Mouse (Mus musculus) myocyte (in vitro differentiated cells): ENCODE results near the gene Acly.

Source experiments
- CEBPB ChIP-seq: IDR thresholded peaks from 2 replicates; pipeline ENCODE4 v1.6.1; 2011; ENCODE audit warnings: mild to moderate bottlenecking, moderate library complexity; ENCODE audit not compliant: poor library complexity, insufficient read depth, severe bottlenecking
- E2F4 ChIP-seq: IDR thresholded peaks from one replicate; pipeline ENCODE4 v1.6.1; 2011; ENCODE audit warnings: mild to moderate bottlenecking, control low read depth, moderate library complexity; ENCODE audit not compliant: insufficient read depth
- MYOG ChIP-seq, 3 experiments: IDR thresholded peaks; one replicate each; pipeline ENCODE4 v1.6.1; 2011; ENCODE audit warnings: control low read depth in 2 of 3, low read depth in 2 of 3, mild to moderate bottlenecking in 2 of 3; ENCODE audit not compliant: insufficient read length in 2 of 3, control insufficient read depth in 1 of 3, insufficient read depth in 1 of 3
- POLR2A ChIP-seq: IDR thresholded peaks from one replicate; pipeline ENCODE4 v1.6.1; 2011; ENCODE audit warnings: low read depth, mild to moderate bottlenecking, control low read depth, moderate library complexity; ENCODE audit not compliant: insufficient read length
- TCF12 ChIP-seq: IDR thresholded peaks from one replicate; pipeline ENCODE4 v1.6.1; 2011; ENCODE audit warnings: mild to moderate bottlenecking, control low read depth; ENCODE audit not compliant: poor library complexity, insufficient read depth, severe bottlenecking
- USF1 ChIP-seq: IDR thresholded peaks from one replicate; pipeline ENCODE4 v1.6.1; 2011; ENCODE audit warnings: low read depth, mild to moderate bottlenecking, control low read depth, moderate library complexity

DNA sequence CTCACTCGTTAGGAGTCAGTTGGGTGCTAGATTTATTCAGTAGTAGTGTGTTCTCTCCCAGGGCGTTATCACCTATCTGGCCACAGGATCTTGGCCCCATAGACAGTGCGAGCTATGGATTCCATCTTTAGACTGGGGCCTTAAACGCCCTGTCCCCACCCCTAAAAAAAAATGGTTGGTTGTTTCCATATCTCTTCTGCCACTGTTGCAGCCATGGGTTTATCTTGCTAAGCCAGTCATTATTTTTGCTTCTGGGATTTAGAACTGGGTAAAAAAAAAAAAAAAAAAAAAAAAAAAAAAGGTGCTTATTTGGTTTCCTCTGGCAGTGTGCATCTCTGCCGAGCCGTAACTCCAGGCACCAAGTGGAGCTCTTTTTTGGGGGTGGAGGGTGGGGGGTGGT is 36.9 kb upstream of the Acly start:
- no peak for TF ChIP-seq POLR2A
- no peak for TF ChIP-seq CEBPB
- TF ChIP-seq TCF12 = no peak
- no peak for TF ChIP-seq E2F4
- no peak for TF ChIP-seq USF1
- TF ChIP-seq MYOG (IDR thresholded peaks at IDR 0.05; ENCODE audit: control insufficient read depth in 1 of 3, insufficient read depth in 1 of 3, insufficient read length in 2 of 3, low read depth in 2 of 3) = no peak
